Mouse (Mus musculus) limb, embryonic 10.5 days (tissue): ENCODE results near the gene Cldn11. TPM values are rescaled to one million over a fixed set of nuclear protein-coding genes. Genes with fewer than 3 reads are reported as not detected.

ENCODE experiments used
- DNase-seq: peaks from one replicate; pipeline ENCODE4 v3.0.0-alpha.2; 2017; ENCODE audit warnings: low spot score
- H3K27ac ChIP-seq: fragments of 300-500 bp; sonication (generic); 2 replicates; pipeline ENCODE4 v1.5.1; 2016; ENCODE audit warnings: mild to moderate bottlenecking
- H3K27me3 ChIP-seq: fragments of 300-500 bp; sonication (generic); 2 replicates; pipeline ENCODE4 v1.6.1; 2016; ENCODE audit warnings: low read depth, mild to moderate bottlenecking; ENCODE audit not compliant: poor library complexity, severe bottlenecking
- H3K36me3 ChIP-seq: fragments of 300-500 bp; sonication (generic); 2 replicates; pipeline ENCODE4 v1.6.1; 2016; ENCODE audit warnings: mild to moderate bottlenecking, moderate library complexity
- H3K4me1 ChIP-seq: fragments of 300-500 bp; sonication (generic); 2 replicates; pipeline ENCODE4 v1.6.1; 2016
- H3K4me3 ChIP-seq: fragments of 300-500 bp; sonication (generic); 2 replicates; pipeline ENCODE4 v1.5.1; 2016; ENCODE audit warnings: mild to moderate bottlenecking, moderate library complexity
- H3K9me3 ChIP-seq: fragments of 300-500 bp; sonication (generic); replicated peaks from 2 replicates; pipeline ENCODE4 v1.6.1; 2016; ENCODE audit warnings: mild to moderate bottlenecking
- WGBS: fragments of 180-500 bp; shearing (Covaris S2); methylation state at CpG from one replicate; pipeline ENCODE4 v1.1.7; 2016; 5-methylcytosine and 5-hydroxymethylcytosine counted together
- polyA plus RNA-seq: library from polyadenylated mRNA; unstranded; fragments of >200 nt; fragmentation: Nextera tagmentation; extraction: Ambion mirVana; gene quantifications from 2 replicates; pipeline ENCODE4 v1.2.1, GENCODE M21; 2016

Cldn11 gene
- polyA plus RNA-seq, 1 experiment from 2014 or later: 4.6 TPM

GRCm38 (mm10) chr3:31166365-31166871 lies 16.7 kb downstream of the Cldn11 start:
- Histone ChIP-seq H3K9me3 (no peaks in the 10 kb centered on the region), H3K4me1 (0 out of 2 replicates have a peak, but pooled peaks cover under 1% of the 10 kb centered on the region), H3K27ac (no peak overlapping the region), H3K27me3 (no peaks in the 10 kb centered on the region), H3K4me3 (no peak overlapping the region), H3K36me3 (no peaks in the 10 kb centered on the region)
- DNase-seq: no peak
- 84% methylated on average over 12 of the region's 12 CpGs for WGBS

- no peaks in the 10 kb centered on the region for H3K27me3 ChIP-seq
- peaks cover 16% of the 10 kb centered on the region for H3K4me1 ChIP-seq
- H3K9me3 ChIP-seq: no peaks in the 10 kb centered on the region
- DNase-seq: no peak
- WGBS: 91% methylated on average over 7 of the region's 7 CpGs
- no peak overlapping the region for H3K27ac ChIP-seq
- no peaks in the 10 kb centered on the region for H3K36me3 ChIP-seq
- no peak overlapping the region for H3K4me3 ChIP-seq
Measured at GRCm38 (mm10) chr3:31190342-31190741, 40.6 kb downstream of the Cldn11 start.

GRCm38 (mm10) chr3:31191402-31191801 lies 41.7 kb downstream of the Cldn11 start:
- Histone ChIP-seq H3K9me3 (no peaks in the 10 kb centered on the region), H3K36me3 (no peaks in the 10 kb centered on the region), H3K27me3 (no peaks in the 10 kb centered on the region), H3K27ac (0 out of 2 replicates have a peak overlapping the region, but pooled peaks have one; percentile 4), H3K4me3 (peak overlapping the region; percentile 4; the same call in 1 of the 2 replicates), H3K4me1 (peaks cover 16% of the 10 kb centered on the region)
- WGBS: 20% methylated on average over 10 of the region's 10 CpGs
- peak; percentile 57 for DNase-seq

- Histone ChIP-seq H3K4me1 (peaks cover 22% of the 10 kb centered on the region), H3K4me3 (no peak overlapping the region), H3K27ac (0 out of 2 replicates have a peak overlapping the region, but pooled peaks have one; percentile 30), H3K9me3 (no peaks in the 10 kb centered on the region), H3K36me3 (no peaks in the 10 kb centered on the region), H3K27me3 (no peaks in the 10 kb centered on the region)
- no peak for DNase-seq
- WGBS: 78% methylated on average over 17 of the region's 17 CpGs
Measured at GRCm38 (mm10) chr3:31199162-31199877, 49.6 kb downstream of the Cldn11 start.

- Histone ChIP-seq H3K27ac (no peak overlapping the region), H3K36me3 (no peaks in the 10 kb centered on the region), H3K9me3 (no peaks in the 10 kb centered on the region), H3K4me1 (peaks cover 30% of the 10 kb centered on the region), H3K4me3 (no peak overlapping the region), H3K27me3 (no peaks in the 10 kb centered on the region)
- WGBS: 95% methylated on average over 11 of the region's 11 CpGs
- no peak for DNase-seq
Measured at GRCm38 (mm10) chr3:31203947-31204346, 54.2 kb downstream of the Cldn11 start.

- peaks cover 36% of the 10 kb centered on the region for H3K4me1 ChIP-seq
- no peaks in the 10 kb centered on the region for H3K27me3 ChIP-seq
- no peaks in the 10 kb centered on the region for H3K9me3 ChIP-seq
- DNase-seq: no peak
- H3K4me3 ChIP-seq: no peak overlapping the region
- H3K27ac ChIP-seq: no peak overlapping the region
- 87% methylated on average over 3 of the region's 3 CpGs for WGBS
- no peaks in the 10 kb centered on the region for H3K36me3 ChIP-seq
Measured at GRCm38 (mm10) chr3:31205167-31205566, 55.4 kb downstream of the Cldn11 start.

GRCm38 (mm10) chr3:31208046-31208445 lies 58.3 kb downstream of the Cldn11 start:
- peaks cover 61% of the 10 kb centered on the region for H3K4me1 ChIP-seq
- WGBS: 43% methylated on average over 4 of the region's 4 CpGs
- H3K27me3 ChIP-seq: no peaks in the 10 kb centered on the region
- H3K9me3 ChIP-seq: no peaks in the 10 kb centered on the region
- no peak overlapping the region for H3K4me3 ChIP-seq
- H3K36me3 ChIP-seq: no peaks in the 10 kb centered on the region
- H3K27ac ChIP-seq: peak overlapping the region; percentile 87
- no peak for DNase-seq

- H3K4me1 ChIP-seq: peaks cover 66% of the 10 kb centered on the region
Measured at GRCm38 (mm10) chr3:31208458-31208994, 58.8 kb downstream of the Cldn11 start.

GRCm38 (mm10) chr3:31209001-31209400 lies 59.3 kb downstream of the Cldn11 start:
- H3K36me3 ChIP-seq: no peaks in the 10 kb centered on the region
- H3K27ac ChIP-seq: peak overlapping the region; percentile 87
- peaks cover 71% of the 10 kb centered on the region for H3K4me1 ChIP-seq
- peak overlapping the region; percentile 30 for H3K4me3 ChIP-seq
- DNase-seq: peak; percentile 59
- no peaks in the 10 kb centered on the region for H3K27me3 ChIP-seq
- WGBS: 6% methylated on average over 19 of the region's 19 CpGs
- no peaks in the 10 kb centered on the region for H3K9me3 ChIP-seq

More at GRCm38 (mm10) chr3:31208458-31208994, 58.8 kb downstream of the Cldn11 start:
- peak; percentile 61 for DNase-seq
- Histone ChIP-seq H3K4me3 (no peak overlapping the region; the same call in 1 of the 2 replicates), H3K36me3 (no peaks in the 10 kb centered on the region), H3K27me3 (no peaks in the 10 kb centered on the region), H3K27ac (peak overlapping the region; percentile 87), H3K9me3 (no peaks in the 10 kb centered on the region)
- WGBS: 5% methylated on average over 6 of the region's 6 CpGs

GRCm38 (mm10) chr3:31212205-31213038 lies 62.7 kb downstream of the Cldn11 start:
- H3K27ac ChIP-seq: peak overlapping the region; percentile 89
- H3K4me1 ChIP-seq: peaks cover 68% of the 10 kb centered on the region
- no peaks in the 10 kb centered on the region for H3K9me3 ChIP-seq
- peak overlapping the region; percentile 12; the same call in 1 of the 2 replicates for H3K4me3 ChIP-seq
- 30% methylated on average over 9 of the region's 9 CpGs for WGBS
- H3K36me3 ChIP-seq: no peaks in the 10 kb centered on the region
- no peaks in the 10 kb centered on the region for H3K27me3 ChIP-seq
- peak; percentile 75 for DNase-seq

- H3K27me3 ChIP-seq: no peaks in the 10 kb centered on the region
- H3K36me3 ChIP-seq: no peaks in the 10 kb centered on the region
- WGBS: 36% methylated on average over 3 of the region's 3 CpGs
- peak overlapping the region; percentile 89 for H3K27ac ChIP-seq
- no peak overlapping the region for H3K4me3 ChIP-seq
- H3K4me1 ChIP-seq: peaks cover 58% of the 10 kb centered on the region
- no peaks in the 10 kb centered on the region for H3K9me3 ChIP-seq
- DNase-seq: no peak
Measured at GRCm38 (mm10) chr3:31213802-31214201, 64.1 kb downstream of the Cldn11 start.
